Mouse (Mus musculus) lung, postnatal 0 days (tissue): ENCODE data around the gene Nrf1. TPM values are rescaled to one million over a fixed set of nuclear protein-coding genes. Genes with fewer than 3 reads are reported as not detected.

ENCODE experiments used
- ATAC-seq: fragments of 200-750 bp; cut with Nextera tagmentation; 2 replicates; pipeline ENCODE4 v1.8.0; 2017; ENCODE audit warnings: moderate library complexity
- DNase-seq: peaks from one replicate; pipeline ENCODE4 v3.0.0-alpha.2; 2016; ENCODE audit warnings: low spot score
- H3K27ac ChIP-seq: fragments of 300-500 bp; sonication (generic); 2 replicates; pipeline ENCODE4 v1.5.1; 2014; ENCODE audit warnings: antibody characterized with exemption, mild to moderate bottlenecking, low read length, mixed read lengths
- H3K27me3 ChIP-seq: fragments of 300-500 bp; sonication (generic); replicated peaks from 2 replicates; pipeline ENCODE4 v1.6.1; 2014; ENCODE audit warnings: low read length, mixed read lengths; ENCODE audit not compliant: insufficient read depth
- H3K36me3 ChIP-seq: fragments of 300-500 bp; sonication (generic); 2 replicates; pipeline ENCODE4 v1.6.1; 2014; ENCODE audit warnings: low read length, mixed read lengths; ENCODE audit not compliant: insufficient read depth
- H3K4me1 ChIP-seq: fragments of 300-500 bp; sonication (generic); 2 replicates; pipeline ENCODE4 v1.6.1; 2014; ENCODE audit warnings: antibody characterized with exemption, low read depth, low read length, mixed read lengths; ENCODE audit not compliant: insufficient read depth
- H3K4me2 ChIP-seq: fragments of 300-500 bp; sonication (generic); replicated peaks from 2 replicates; pipeline ENCODE4 v1.6.1; 2014; ENCODE audit warnings: low read depth, mild to moderate bottlenecking, low read length, moderate library complexity, mixed read lengths
- H3K4me3 ChIP-seq: fragments of 300-500 bp; sonication (generic); 2 replicates; pipeline ENCODE4 v1.5.1; 2014; ENCODE audit warnings: low read depth, low read length
- H3K9ac ChIP-seq: fragments of 300-500 bp; sonication (generic); replicated peaks from 2 replicates; pipeline ENCODE4 v1.6.1; 2014; ENCODE audit warnings: low read depth, mild to moderate bottlenecking
- H3K9me3 ChIP-seq: fragments of 300-500 bp; sonication (generic); 2 replicates; pipeline ENCODE4 v1.6.1; 2016; ENCODE audit warnings: low read length, mixed read lengths
- CTCF ChIP-seq: IDR thresholded peaks from 2 replicates; pipeline ENCODE4 v1.5.1; 2016; ENCODE audit warnings: antibody characterized with exemption, mild to moderate bottlenecking
- EP300 ChIP-seq: IDR thresholded peaks from 2 replicates; pipeline ENCODE4 v1.6.1; 2016; ENCODE audit warnings: antibody characterized with exemption, mild to moderate bottlenecking, control low read depth
- WGBS: fragments of 180-500 bp; shearing (Covaris S2); extraction: QIAGEN DNeasy Blood & Tissue Kit; methylation state at CpG from one replicate; pipeline ENCODE4 v1.1.7; 2014; 5-methylcytosine and 5-hydroxymethylcytosine counted together
- polyA plus RNA-seq: library from polyadenylated mRNA; unstranded; fragments of >200 nt; fragmentation: Nextera tagmentation; extraction: Ambion mirVana; gene quantifications from 2 replicates; pipeline ENCODE4 v1.2.1, GENCODE M21; 2015

Gene Nrf1
- polyA plus RNA-seq, 1 experiment from 2014 or later: 22.7 TPM

DNA sequence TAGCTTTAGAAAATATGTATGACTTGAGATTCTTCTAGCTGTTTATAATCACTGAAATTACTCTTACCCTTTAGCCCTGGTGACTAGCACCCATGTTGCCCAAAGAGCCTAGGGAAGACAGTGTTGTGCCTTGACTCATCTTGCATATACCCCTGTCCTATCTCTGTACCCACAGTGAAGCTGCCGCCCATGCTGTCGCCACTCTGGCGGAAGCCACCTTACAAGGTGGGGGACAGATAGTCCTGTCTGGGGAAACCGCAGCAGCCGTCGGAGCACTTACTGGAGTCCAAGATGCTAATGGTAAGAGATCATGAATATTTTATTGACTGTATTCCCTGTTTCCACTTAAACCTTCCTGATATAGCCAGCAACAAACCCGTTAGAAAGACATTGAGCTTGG is 78.3 kb downstream of the Nrf1 start:
- 96% methylated on average over 7 of the region's 7 CpGs for WGBS

DNA sequence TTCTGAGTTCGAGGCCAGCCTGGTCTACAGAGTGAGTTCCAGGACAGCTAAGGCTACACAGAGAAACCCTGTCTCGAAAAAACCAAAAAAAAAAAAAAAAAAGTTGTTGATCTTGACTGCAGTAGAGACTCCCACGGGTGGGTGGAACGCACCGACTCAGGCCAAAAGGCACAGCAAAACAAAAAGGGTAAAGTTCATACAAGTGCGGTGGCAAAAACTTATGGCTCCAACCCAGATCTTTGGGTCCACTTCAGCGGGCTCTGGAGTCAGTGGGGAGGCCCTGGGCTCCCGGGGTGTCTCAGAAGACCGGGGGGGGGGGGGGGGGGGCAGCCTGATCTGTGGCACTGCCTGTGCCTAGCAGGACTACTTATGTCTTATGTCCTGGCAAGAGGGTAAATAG is 79.0 kb downstream of the Nrf1 start:
- ATAC-seq (no peak), DNase-seq (no peak)
- Histone ChIP-seq H3K27me3 (no peaks in the 10 kb centered on the region), H3K36me3 (peaks cover 11% of the 10 kb centered on the region; the same call in 1 of the 2 replicates), H3K27ac (no peak overlapping the region), H3K4me1 (no peaks in the 10 kb centered on the region), H3K4me2 (no peak overlapping the region), H3K9ac (no peak overlapping the region), H3K9me3 (no peaks in the 10 kb centered on the region), H3K4me3 (no peak overlapping the region)
- WGBS: 80% methylated on average over 8 of the region's 9 CpGs
- TF ChIP-seq CTCF (no peak), EP300 (no peak)

More for the DNA sequence above, 78.3 kb downstream of the Nrf1 start:
- Histone ChIP-seq H3K27me3 (no peaks in the 10 kb centered on the region), H3K36me3 (peaks cover 11% of the 10 kb centered on the region; the same call in 1 of the 2 replicates), H3K4me2 (no peak overlapping the region), H3K9me3 (no peaks in the 10 kb centered on the region), H3K27ac (no peak overlapping the region), H3K9ac (no peak overlapping the region), H3K4me1 (no peaks in the 10 kb centered on the region), H3K4me3 (no peak overlapping the region)
- ATAC-seq: no peak
- DNase-seq: no peak
- TF ChIP-seq CTCF: no peak
- no peak for TF ChIP-seq EP300

DNA sequence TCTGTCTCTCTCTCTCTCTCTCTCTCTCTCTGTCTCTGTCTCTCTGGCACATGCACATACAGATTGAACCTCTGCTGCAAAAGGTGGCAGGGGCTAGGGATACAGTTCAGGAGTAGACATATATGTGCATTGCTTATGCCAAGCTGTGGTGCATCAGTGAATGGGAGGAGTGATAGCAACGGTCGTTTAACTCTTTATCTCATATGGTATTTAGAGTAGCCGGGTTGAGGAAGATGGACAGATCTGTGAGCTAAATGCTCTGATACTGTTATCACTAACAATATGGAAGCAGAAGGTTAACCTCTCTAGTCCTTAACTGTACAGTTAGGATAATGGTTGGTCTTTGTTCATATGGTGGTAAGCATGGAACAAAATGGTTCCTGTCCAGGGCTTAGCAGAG is 84.6 kb downstream of the Nrf1 start:
- ATAC-seq: no peak
- Histone ChIP-seq H3K4me3 (no peak overlapping the region), H3K4me2 (no peak overlapping the region), H3K9ac (no peak overlapping the region), H3K27me3 (no peaks in the 10 kb centered on the region), H3K27ac (no peak overlapping the region), H3K9me3 (no peaks in the 10 kb centered on the region), H3K4me1 (no peaks in the 10 kb centered on the region), H3K36me3 (peaks cover 6% of the 10 kb centered on the region; the same call in 1 of the 2 replicates)
- TF ChIP-seq CTCF (no peak), EP300 (no peak)
- DNase-seq: no peak
- 81% methylated on average over 3 of the region's 3 CpGs for WGBS

DNA sequence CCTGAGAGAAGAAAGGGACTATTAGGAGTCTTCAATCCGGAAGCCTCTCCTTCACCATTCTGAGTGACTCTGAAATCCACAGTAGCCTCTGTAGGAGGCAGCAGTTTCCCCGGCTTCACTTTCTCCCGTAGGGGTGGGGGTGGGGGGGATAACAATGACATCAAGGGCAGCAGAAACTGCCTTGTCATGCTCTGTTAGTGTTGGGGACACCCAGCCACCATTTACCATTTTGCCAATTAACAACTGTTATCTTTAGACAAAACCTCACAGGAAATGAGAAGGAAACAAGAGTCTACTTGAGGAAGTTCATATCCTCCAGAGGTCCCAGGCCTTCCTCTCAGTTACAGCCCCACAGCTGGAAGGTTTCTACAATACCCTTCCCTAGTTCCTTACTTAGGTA is 87.8 kb downstream of the Nrf1 start:
- Histone ChIP-seq H3K4me3 (no peak overlapping the region), H3K27ac (no peak overlapping the region), H3K9ac (no peak overlapping the region), H3K9me3 (no peaks in the 10 kb centered on the region), H3K27me3 (no peaks in the 10 kb centered on the region), H3K4me2 (no peak overlapping the region), H3K36me3 (peaks cover 6% of the 10 kb centered on the region; the same call in 1 of the 2 replicates), H3K4me1 (no peaks in the 10 kb centered on the region)
- TF ChIP-seq CTCF (no peak), EP300 (no peak)
- ATAC-seq: no peak
- no peak for DNase-seq
- WGBS: 50% methylated on average over 3 of the region's 3 CpGs

DNA sequence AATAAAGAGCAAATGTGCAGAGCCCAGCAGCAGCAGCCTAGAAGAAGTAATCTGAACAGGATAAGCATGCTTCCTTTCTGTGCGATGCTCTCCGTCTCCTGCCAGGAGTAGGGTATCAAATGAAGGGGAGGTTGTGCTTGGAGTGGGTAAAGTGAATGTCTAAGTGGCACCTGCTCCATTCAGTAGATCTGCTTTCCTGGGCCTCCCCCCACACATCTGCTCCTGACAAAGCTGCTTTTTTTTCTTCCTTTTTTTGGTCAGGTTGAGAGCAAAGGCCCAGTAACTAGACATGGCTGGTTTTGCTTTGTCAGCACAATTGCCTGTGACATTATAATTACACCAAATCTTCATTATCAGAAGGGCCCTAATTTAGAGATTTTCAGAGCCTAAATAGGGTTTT is 89.4 kb downstream of the Nrf1 start:
- no peaks in the 10 kb centered on the region for H3K4me1 ChIP-seq
- no peaks in the 10 kb centered on the region for H3K9me3 ChIP-seq
- H3K27ac ChIP-seq: no peak overlapping the region
- ATAC-seq (no peak), DNase-seq (no peak)
- no peaks in the 10 kb centered on the region for H3K27me3 ChIP-seq
- H3K9ac ChIP-seq: no peak overlapping the region
- TF ChIP-seq CTCF: no peak
- no peak for TF ChIP-seq EP300
- peaks cover 15% of the 10 kb centered on the region; the same call in 1 of the 2 replicates for H3K36me3 ChIP-seq
- 84% methylated on average over 2 of the region's 2 CpGs for WGBS
- H3K4me3 ChIP-seq: no peak overlapping the region
- H3K4me2 ChIP-seq: no peak overlapping the region

DNA sequence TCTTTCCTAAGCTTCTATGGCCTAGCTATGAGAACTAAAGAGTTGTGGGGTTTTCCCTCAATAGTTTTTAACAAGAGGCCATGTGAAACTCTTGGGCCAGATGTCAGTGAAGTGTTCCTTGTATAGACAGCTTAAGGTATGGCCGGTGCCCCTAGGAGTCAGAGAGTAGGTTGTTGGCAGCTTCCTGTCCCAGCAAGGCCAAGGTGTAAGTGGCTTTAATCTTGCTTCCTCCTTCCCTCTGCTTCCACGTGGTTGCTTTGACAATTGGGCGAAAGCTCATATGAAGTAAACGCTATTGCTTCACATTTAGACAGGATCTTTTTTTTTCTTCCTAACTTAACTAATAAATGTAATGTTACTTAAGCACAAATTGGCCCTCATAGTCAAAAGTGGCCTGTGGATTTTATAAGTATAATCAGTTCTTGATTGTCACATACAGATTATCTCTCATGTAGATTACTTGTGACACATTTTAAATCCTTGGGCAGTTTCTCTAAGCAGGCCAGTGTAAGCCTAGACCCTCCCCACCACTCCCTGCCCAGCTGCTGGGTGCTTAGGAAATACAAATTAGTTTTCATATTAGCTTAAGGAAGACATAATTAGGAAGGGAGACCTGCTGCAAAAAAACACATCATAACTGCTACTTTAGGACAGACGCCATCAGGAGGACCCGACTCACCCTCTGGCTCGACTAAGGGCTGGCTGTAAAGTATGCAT is 91.7 kb downstream of the Nrf1 start:
- Histone ChIP-seq H3K27me3 (no peaks in the 10 kb centered on the region), H3K4me1 (no peaks in the 10 kb centered on the region), H3K36me3 (peaks cover 20% of the 10 kb centered on the region; the same call in 1 of the 2 replicates), H3K4me3 (no peak overlapping the region), H3K9ac (no peak overlapping the region), H3K9me3 (no peaks in the 10 kb centered on the region), H3K27ac (no peak overlapping the region), H3K4me2 (no peak overlapping the region)
- peak; percentile 48 for DNase-seq
- WGBS: 73% methylated on average over 7 of the region's 7 CpGs
- TF ChIP-seq EP300 (no peak), CTCF (no peak)
- ATAC-seq: no peak
